Mouse (Mus musculus): Measurements from ENCODE around the gene Ttll10. TPM values are rescaled to one million over a fixed set of nuclear protein-coding genes. Genes with fewer than 3 reads are reported as not detected.

Ttll10 gene
- polyA plus RNA-seq, 1 experiment from 2014 or later: 1.1 TPM

DNA sequence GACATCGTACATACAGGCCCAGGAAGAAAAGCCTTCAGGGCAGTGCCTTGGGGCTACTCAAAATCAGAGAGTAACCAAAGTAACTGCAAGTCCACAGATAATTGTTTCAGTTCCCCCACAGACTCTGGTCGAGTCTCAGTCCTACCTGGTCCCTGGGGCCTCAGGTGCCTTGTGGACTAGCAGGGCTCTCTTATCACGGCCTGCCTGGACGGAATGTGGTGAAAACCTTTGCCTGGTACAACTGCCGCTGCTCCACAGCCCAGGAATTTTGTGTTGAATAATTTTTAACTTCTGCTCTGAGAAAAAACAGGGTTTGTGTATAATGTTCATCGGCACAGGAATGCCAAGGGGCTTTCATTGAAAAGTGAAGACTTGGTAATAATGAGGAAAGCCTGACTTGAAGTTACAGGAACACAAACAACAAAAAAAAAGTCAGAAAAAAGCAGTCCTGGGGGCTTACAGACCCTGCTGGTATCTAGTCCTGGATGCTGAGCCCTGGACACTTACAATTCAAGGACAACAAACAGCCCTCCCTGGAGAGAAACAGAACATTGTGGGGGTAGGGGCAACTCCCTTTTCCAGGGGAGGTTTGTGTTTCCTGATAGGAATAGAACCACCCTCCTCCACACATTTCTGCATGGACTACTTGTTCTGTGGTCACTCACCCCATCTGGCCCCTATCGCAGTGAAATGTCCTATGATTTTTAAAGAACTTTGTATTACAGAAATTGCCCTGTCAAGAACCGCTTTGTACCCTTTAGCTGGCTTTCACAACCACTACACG, 25.1 kb upstream of the Ttll10 start:
- ATAC-seq (ENCODE audit: low FRiP score, low read depth): no peak
- H3K9ac ChIP-seq: no peak overlapping the region
- no peaks in the 10 kb centered on the region for H3K9me3 ChIP-seq
- 80% methylated on average over 9 of the region's 9 CpGs for WGBS
- peaks cover 20% of the 10 kb centered on the region for H3K4me1 ChIP-seq
- H3K4me3 ChIP-seq: no peak overlapping the region
- no peaks in the 10 kb centered on the region for H3K36me3 ChIP-seq
- H3K27ac ChIP-seq: no peak overlapping the region
- H3K4me2 ChIP-seq (replicated peaks): no peak overlapping the region
- H3K27me3 ChIP-seq: no peaks in the 10 kb centered on the region; the same call in 1 of the 2 replicates

DNA sequence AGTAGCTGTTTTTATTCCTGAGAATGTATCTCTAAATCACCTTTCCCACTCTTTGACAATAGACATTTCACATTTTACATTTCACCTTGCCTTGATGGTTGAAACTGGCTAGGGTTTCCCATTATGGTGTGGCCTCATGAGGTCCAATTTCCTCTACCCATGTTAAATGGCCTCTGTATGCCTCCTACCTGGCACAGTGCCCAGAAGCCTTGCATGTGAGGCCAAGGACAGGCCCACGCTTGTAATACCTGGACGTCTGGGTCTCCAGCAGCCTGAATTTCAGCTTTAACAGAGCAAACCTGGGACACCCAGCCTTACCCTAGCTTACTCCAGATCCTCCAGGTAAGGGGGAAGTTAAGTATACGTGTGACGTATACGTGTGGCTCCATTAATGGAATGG, 24.1 kb upstream of the Ttll10 start:
- no peak overlapping the region for H3K4me2 ChIP-seq (replicated peaks)
- no peak for ATAC-seq (ENCODE audit: low FRiP score, low read depth)
- H3K36me3 ChIP-seq: no peaks in the 10 kb centered on the region
- no peak overlapping the region for H3K4me3 ChIP-seq
- no peak overlapping the region for H3K9ac ChIP-seq
- H3K27ac ChIP-seq: no peak overlapping the region
- WGBS: 48% methylated on average over 5 of the region's 5 CpGs
- no peaks in the 10 kb centered on the region for H3K9me3 ChIP-seq
- peaks cover 3% of the 10 kb centered on the region for H3K27me3 ChIP-seq
- peaks cover 20% of the 10 kb centered on the region for H3K4me1 ChIP-seq

- H3K27me3 ChIP-seq: peaks cover 9% of the 10 kb centered on the region
- WGBS: 65% methylated on average over 4 of the region's 4 CpGs
Measured at GRCm38 (mm10) chr4:156082621-156083234, 23.5 kb upstream of the Ttll10 start.

GRCm38 (mm10) chr4:156077499-156078301, 18.5 kb upstream of the Ttll10 start:
- Histone ChIP-seq H3K4me1 (peaks cover 28% of the 10 kb centered on the region), H3K4me2 (replicated peaks) (peak overlapping the region; percentile 88), H3K9ac (peak overlapping the region; percentile 59), H3K9me3 (no peaks in the 10 kb centered on the region), H3K27ac (no peak overlapping the region), H3K27me3 (peaks cover 13% of the 10 kb centered on the region), H3K4me3 (peak overlapping the region; percentile 48), H3K36me3 (no peaks in the 10 kb centered on the region)
- under 1% methylated on average over 57 of the region's 58 CpGs for WGBS
- peak; percentile 68 for ATAC-seq (ENCODE audit: low FRiP score, low read depth)

More at GRCm38 (mm10) chr4:156082621-156083234, 23.5 kb upstream of the Ttll10 start:
- H3K9me3 ChIP-seq: no peaks in the 10 kb centered on the region
- ATAC-seq (ENCODE audit: low FRiP score, low read depth): no peak
- no peaks in the 10 kb centered on the region for H3K36me3 ChIP-seq
- H3K27ac ChIP-seq: no peak overlapping the region
- no peak overlapping the region for H3K4me3 ChIP-seq
- peaks cover 26% of the 10 kb centered on the region for H3K4me1 ChIP-seq
- H3K9ac ChIP-seq: no peak overlapping the region
- H3K4me2 ChIP-seq (replicated peaks): no peak overlapping the region

- Histone ChIP-seq H3K27me3 (peaks cover 13% of the 10 kb centered on the region), H3K9me3 (no peaks in the 10 kb centered on the region), H3K36me3 (no peaks in the 10 kb centered on the region), H3K4me2 (replicated peaks) (peak overlapping the region; percentile 88), H3K4me1 (peaks cover 22% of the 10 kb centered on the region), H3K4me3 (peak overlapping the region; percentile 48; the same call in 1 of the 2 replicates), H3K27ac (no peak overlapping the region), H3K9ac (peak overlapping the region; percentile 59; the same call in 1 of the 2 replicates)
- 9% methylated on average over 8 of the region's 8 CpGs for WGBS
- ATAC-seq (ENCODE audit: low FRiP score, low read depth): no peak
Measured at GRCm38 (mm10) chr4:156076911-156077382, 17.7 kb upstream of the Ttll10 start.

DNA sequence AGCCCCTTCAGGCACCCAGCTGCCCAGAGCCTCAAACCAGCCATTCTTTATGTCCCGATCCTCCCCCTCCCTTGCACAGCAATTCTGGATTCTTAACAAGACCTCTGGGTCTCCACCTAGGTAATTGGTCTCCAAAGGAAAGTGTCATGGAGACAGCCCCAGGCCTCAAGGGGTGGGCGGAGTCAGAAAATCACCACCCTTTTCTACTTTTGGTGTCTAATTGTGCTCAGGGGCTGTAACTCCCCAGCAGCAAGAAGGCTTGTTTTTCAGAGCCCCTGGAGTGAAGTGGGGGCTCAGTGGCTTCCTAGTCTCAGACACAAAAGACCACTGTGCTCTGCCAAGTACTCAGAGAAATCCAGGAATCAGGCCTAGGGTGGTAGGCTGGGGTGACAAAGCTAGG, 11.5 kb upstream of the Ttll10 start:
- H3K36me3 ChIP-seq: no peaks in the 10 kb centered on the region
- WGBS: 47% methylated on average over 2 of the region's 2 CpGs
- peaks cover 21% of the 10 kb centered on the region for H3K4me1 ChIP-seq
- peak overlapping the region; percentile 11; the same call in 1 of the 2 replicates for H3K27ac ChIP-seq
- peak overlapping the region; percentile 45; the same call in 1 of the 2 replicates for H3K9ac ChIP-seq
- no peaks in the 10 kb centered on the region for H3K27me3 ChIP-seq
- no peak overlapping the region for H3K4me3 ChIP-seq
- H3K4me2 ChIP-seq (replicated peaks): no peak overlapping the region
- no peaks in the 10 kb centered on the region for H3K9me3 ChIP-seq
- no peak for ATAC-seq (ENCODE audit: low FRiP score, low read depth)

- H3K36me3 ChIP-seq: no peaks in the 10 kb centered on the region
- no peak for ATAC-seq (ENCODE audit: low FRiP score, low read depth)
- WGBS: 36% methylated on average over 6 of the region's 6 CpGs
- H3K4me1 ChIP-seq: peaks cover 21% of the 10 kb centered on the region
- H3K27me3 ChIP-seq: no peaks in the 10 kb centered on the region
- H3K27ac ChIP-seq: peak overlapping the region; percentile 11; the same call in 1 of the 2 replicates
- no peak overlapping the region for H3K4me3 ChIP-seq
- H3K9ac ChIP-seq: peak overlapping the region; percentile 45; the same call in 1 of the 2 replicates
- H3K9me3 ChIP-seq: no peaks in the 10 kb centered on the region
- H3K4me2 ChIP-seq (replicated peaks): no peak overlapping the region
Measured at GRCm38 (mm10) chr4:156070276-156070675, 11.1 kb upstream of the Ttll10 start.

- Histone ChIP-seq H3K36me3 (no peaks in the 10 kb centered on the region), H3K9me3 (no peaks in the 10 kb centered on the region), H3K4me2 (replicated peaks) (no peak overlapping the region), H3K9ac (no peak overlapping the region), H3K27ac (no peak overlapping the region), H3K4me3 (no peak overlapping the region), H3K27me3 (no peaks in the 10 kb centered on the region), H3K4me1 (peaks cover 21% of the 10 kb centered on the region)
- no peak for ATAC-seq (ENCODE audit: low FRiP score, low read depth)
- WGBS: 97% methylated on average over 8 of the region's 8 CpGs
Measured at GRCm38 (mm10) chr4:156069701-156070100, 10.5 kb upstream of the Ttll10 start.

DNA sequence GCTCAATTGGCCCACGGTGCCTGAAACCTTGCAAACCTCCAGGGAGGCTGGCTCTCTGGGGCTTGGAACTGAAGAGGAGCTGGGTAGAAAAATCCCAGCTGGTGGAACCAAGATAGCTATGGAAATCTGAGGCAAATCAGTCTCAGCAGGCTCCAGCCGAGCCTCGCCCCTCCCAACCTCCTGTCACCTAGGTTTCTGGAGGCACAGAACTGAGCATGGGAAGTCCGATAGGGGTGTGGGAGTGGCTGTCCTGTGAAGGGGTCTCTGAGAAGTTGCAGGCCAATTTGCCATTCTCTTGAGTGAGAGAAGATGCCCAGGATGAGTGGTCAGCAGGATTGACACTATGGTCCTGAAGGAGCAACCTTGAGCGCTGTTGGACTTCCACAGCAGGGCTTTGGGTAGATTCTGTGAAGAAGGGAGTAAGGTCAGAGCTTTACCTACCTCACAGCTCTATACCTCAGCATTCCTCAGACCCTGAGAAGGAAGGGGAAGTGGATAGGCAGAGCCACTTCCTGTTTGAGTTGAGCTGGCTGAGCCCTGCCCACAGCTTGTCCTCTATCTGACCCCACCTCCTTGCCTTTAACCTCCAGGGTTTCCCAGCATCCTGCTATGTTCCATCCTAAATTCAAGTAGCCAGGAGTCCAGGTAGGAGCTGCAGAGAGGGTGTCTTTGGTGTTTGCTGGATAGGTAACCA, 8.2 kb upstream of the Ttll10 start:
- no peak overlapping the region for H3K9ac ChIP-seq
- no peaks in the 10 kb centered on the region for H3K27me3 ChIP-seq
- H3K36me3 ChIP-seq: no peaks in the 10 kb centered on the region
- H3K4me2 ChIP-seq (replicated peaks): no peak overlapping the region
- 62% methylated on average over 5 of the region's 5 CpGs for WGBS
- H3K9me3 ChIP-seq: no peaks in the 10 kb centered on the region
- H3K27ac ChIP-seq: no peak overlapping the region
- H3K4me3 ChIP-seq: no peak overlapping the region
- peaks cover 28% of the 10 kb centered on the region for H3K4me1 ChIP-seq
- no peak for ATAC-seq (ENCODE audit: low FRiP score, low read depth)

GRCm38 (mm10) chr4:156065156-156065894, 6.1 kb upstream of the Ttll10 start:
- H3K27me3 ChIP-seq: no peaks in the 10 kb centered on the region
- WGBS: 85% methylated on average over 10 of the region's 10 CpGs
- no peaks in the 10 kb centered on the region for H3K9me3 ChIP-seq
- no peak overlapping the region for H3K4me3 ChIP-seq
- no peak overlapping the region for H3K4me2 ChIP-seq (replicated peaks)
- no peak for ATAC-seq (ENCODE audit: low FRiP score, low read depth)
- H3K9ac ChIP-seq: no peak overlapping the region
- H3K36me3 ChIP-seq: no peaks in the 10 kb centered on the region
- H3K27ac ChIP-seq: no peak overlapping the region
- peaks cover 22% of the 10 kb centered on the region for H3K4me1 ChIP-seq

- H3K9ac ChIP-seq: no peak overlapping the region
- no peaks in the 10 kb centered on the region for H3K9me3 ChIP-seq
- H3K27ac ChIP-seq: no peak overlapping the region
- no peak overlapping the region for H3K4me3 ChIP-seq
- ATAC-seq (ENCODE audit: low FRiP score, low read depth): no peak
- H3K27me3 ChIP-seq: no peaks in the 10 kb centered on the region
- no peaks in the 10 kb centered on the region for H3K36me3 ChIP-seq
- peaks cover 19% of the 10 kb centered on the region for H3K4me1 ChIP-seq
- H3K4me2 ChIP-seq (replicated peaks): no peak overlapping the region
- 80% methylated on average over 9 of the region's 9 CpGs for WGBS
Measured at GRCm38 (mm10) chr4:156064510-156064897, 5.3 kb upstream of the Ttll10 start.

Data from limb, embryonic 13.5 days (tissue).